Mouse (Mus musculus) kidney, embryonic 14.5 days (tissue): ENCODE results near the gene Nup153. TPM values are rescaled to one million over a fixed set of nuclear protein-coding genes. Genes with fewer than 3 reads are reported as not detected.

Experiments
- ATAC-seq: fragments of 200-750 bp; cut with Nextera tagmentation; 2 replicates; pipeline ENCODE4 v1.8.0; 2017; ENCODE audit warnings: moderate number of reproducible peaks, mild to moderate bottlenecking, moderate TSS enrichment, moderate library complexity; ENCODE audit not compliant: low FRiP score, low TSS enrichment
- H3K27ac ChIP-seq: fragments of 300-500 bp; sonication (generic); 2 replicates; pipeline ENCODE4 v1.5.1; 2014; ENCODE audit warnings: low read depth, mild to moderate bottlenecking, low read length, moderate library complexity, mixed read lengths
- H3K27me3 ChIP-seq: fragments of 300-500 bp; sonication (generic); 2 replicates; pipeline ENCODE4 v1.6.1; 2014; ENCODE audit warnings: mild to moderate bottlenecking, low read length; ENCODE audit not compliant: control insufficient read depth, insufficient read depth
- H3K36me3 ChIP-seq: fragments of 300-500 bp; sonication (generic); 2 replicates; pipeline ENCODE4 v1.6.1; 2014; ENCODE audit warnings: low read length, mixed read lengths; ENCODE audit not compliant: control insufficient read depth, insufficient read depth
- H3K4me1 ChIP-seq: fragments of 300-500 bp; sonication (generic); 2 replicates; pipeline ENCODE4 v1.6.1; 2014; ENCODE audit warnings: low read length, mixed read lengths; ENCODE audit not compliant: control insufficient read depth, insufficient read depth
- H3K4me2 ChIP-seq: fragments of 300-500 bp; sonication (generic); replicated peaks from 2 replicates; pipeline ENCODE4 v1.6.1; 2014; ENCODE audit warnings: low read depth, mild to moderate bottlenecking, low read length
- H3K4me3 ChIP-seq: fragments of 300-500 bp; sonication (generic); 2 replicates; pipeline ENCODE4 v1.5.1; 2014; ENCODE audit warnings: mild to moderate bottlenecking, low read length
- H3K9ac ChIP-seq: fragments of 300-500 bp; sonication (generic); 2 replicates; pipeline ENCODE4 v1.6.1; 2014; ENCODE audit warnings: low read depth, mild to moderate bottlenecking, low read length, moderate library complexity
- H3K9me3 ChIP-seq: fragments of 300-500 bp; sonication (generic); 2 replicates; pipeline ENCODE4 v1.6.1; 2016; ENCODE audit warnings: low read length; ENCODE audit not compliant: control insufficient read depth
- WGBS: fragments of 180-500 bp; shearing (Covaris S2); extraction: QIAGEN DNeasy Blood & Tissue Kit; methylation state at CpG from one replicate; pipeline ENCODE4 v1.1.7; 2014; 5-methylcytosine and 5-hydroxymethylcytosine counted together
- polyA plus RNA-seq: library from polyadenylated mRNA; unstranded; fragments of >200 nt; fragmentation: Nextera tagmentation; extraction: Ambion mirVana; gene quantifications from 2 replicates; pipeline ENCODE4 v1.2.1, GENCODE M21; 2014

Gene Nup153
- polyA plus RNA-seq, 1 experiment from 2014 or later: 47.2 TPM

GRCm38 (mm10) chr13:46695932-46696331, 31.8 kb downstream of the Nup153 start:
- 83% methylated on average over 1 of the region's 1 CpGs for WGBS
- H3K36me3 ChIP-seq: peaks cover 63% of the 10 kb centered on the region
- no peaks in the 10 kb centered on the region for H3K9me3 ChIP-seq
- no peak overlapping the region for H3K9ac ChIP-seq
- no peak overlapping the region for H3K27ac ChIP-seq
- H3K27me3 ChIP-seq: no peaks in the 10 kb centered on the region
- no peaks in the 10 kb centered on the region for H3K4me1 ChIP-seq
- H3K4me3 ChIP-seq: no peak overlapping the region
- H3K4me2 ChIP-seq: no peak overlapping the region
- ATAC-seq: no peak

- Histone ChIP-seq H3K4me3 (no peak overlapping the region), H3K9ac (no peak overlapping the region), H3K4me2 (no peak overlapping the region), H3K4me1 (no peaks in the 10 kb centered on the region), H3K27ac (no peak overlapping the region), H3K27me3 (no peaks in the 10 kb centered on the region), H3K36me3 (peaks cover 63% of the 10 kb centered on the region), H3K9me3 (no peaks in the 10 kb centered on the region)
- WGBS: 90% methylated on average over 1 of the region's 1 CpGs
- no peak for ATAC-seq
Measured at GRCm38 (mm10) chr13:46695296-46695908, 32.3 kb downstream of the Nup153 start.

GRCm38 (mm10) chr13:46690559-46691241, 37.0 kb downstream of the Nup153 start:
- 87% methylated on average over 4 of the region's 4 CpGs for WGBS
- no peak overlapping the region for H3K4me3 ChIP-seq
- H3K9me3 ChIP-seq: no peaks in the 10 kb centered on the region
- H3K4me1 ChIP-seq: no peaks in the 10 kb centered on the region
- H3K27ac ChIP-seq: no peak overlapping the region
- H3K4me2 ChIP-seq: no peak overlapping the region
- H3K9ac ChIP-seq: no peak overlapping the region
- no peak for ATAC-seq
- H3K27me3 ChIP-seq: no peaks in the 10 kb centered on the region
- H3K36me3 ChIP-seq: peaks cover 77% of the 10 kb centered on the region

- no peak for ATAC-seq
- 95% methylated on average over 1 of the region's 1 CpGs for WGBS
- Histone ChIP-seq H3K27ac (no peak overlapping the region), H3K36me3 (peaks cover 81% of the 10 kb centered on the region), H3K27me3 (no peaks in the 10 kb centered on the region), H3K4me2 (no peak overlapping the region), H3K4me3 (no peak overlapping the region), H3K9ac (no peak overlapping the region), H3K4me1 (no peaks in the 10 kb centered on the region), H3K9me3 (no peaks in the 10 kb centered on the region)
Measured at GRCm38 (mm10) chr13:46683370-46683769, 44.4 kb downstream of the Nup153 start.

GRCm38 (mm10) chr13:46682921-46683320, 44.8 kb downstream of the Nup153 start:
- 86% methylated on average over 2 of the region's 2 CpGs for WGBS
- Histone ChIP-seq H3K4me3 (no peak overlapping the region), H3K36me3 (peaks cover 80% of the 10 kb centered on the region), H3K9ac (no peak overlapping the region), H3K4me1 (no peaks in the 10 kb centered on the region), H3K27me3 (no peaks in the 10 kb centered on the region), H3K27ac (no peak overlapping the region), H3K4me2 (no peak overlapping the region), H3K9me3 (no peaks in the 10 kb centered on the region)
- no peak for ATAC-seq

- ATAC-seq: no peak
- Histone ChIP-seq H3K36me3 (peaks cover 67% of the 10 kb centered on the region), H3K4me2 (no peak overlapping the region)
Measured at GRCm38 (mm10) chr13:46677721-46678120, 50.0 kb downstream of the Nup153 start.

GRCm38 (mm10) chr13:46674601-46675000, 53.1 kb downstream of the Nup153 start:
- Histone ChIP-seq H3K4me3 (no peak overlapping the region), H3K9me3 (no peaks in the 10 kb centered on the region), H3K27ac (no peak overlapping the region), H3K4me2 (no peak overlapping the region), H3K4me1 (peaks cover 5% of the 10 kb centered on the region), H3K36me3 (peaks cover 52% of the 10 kb centered on the region), H3K27me3 (no peaks in the 10 kb centered on the region), H3K9ac (no peak overlapping the region)
- ATAC-seq: no peak
- WGBS: 89% methylated on average over 2 of the region's 2 CpGs

More at GRCm38 (mm10) chr13:46677721-46678120, 50.0 kb downstream of the Nup153 start:
- Histone ChIP-seq H3K27ac (no peak overlapping the region), H3K9me3 (no peaks in the 10 kb centered on the region), H3K9ac (no peak overlapping the region), H3K27me3 (no peaks in the 10 kb centered on the region), H3K4me3 (no peak overlapping the region), H3K4me1 (no peaks in the 10 kb centered on the region)
- WGBS: 92% methylated on average over 4 of the region's 4 CpGs

- H3K9ac ChIP-seq: peak overlapping the region; percentile 87; the same call in 1 of the 2 replicates
- no peaks in the 10 kb centered on the region for H3K9me3 ChIP-seq
- no peak for ATAC-seq
- H3K36me3 ChIP-seq: peaks cover 32% of the 10 kb centered on the region
- H3K4me3 ChIP-seq: peak overlapping the region; percentile 90
- no peak overlapping the region for H3K27ac ChIP-seq
- no peaks in the 10 kb centered on the region for H3K27me3 ChIP-seq
- H3K4me1 ChIP-seq: peaks cover 5% of the 10 kb centered on the region
- 70% methylated on average over 9 of the region's 9 CpGs for WGBS
- H3K4me2 ChIP-seq: peak overlapping the region; percentile 86
Measured at GRCm38 (mm10) chr13:46670514-46670913, 57.2 kb downstream of the Nup153 start.

- peak overlapping the region; percentile 62 for H3K27ac ChIP-seq
Measured at GRCm38 (mm10) chr13:46669620-46670271, 58.0 kb downstream of the Nup153 start.

More at GRCm38 (mm10) chr13:46669620-46670271, 58.0 kb downstream of the Nup153 start:
- Histone ChIP-seq H3K9ac (peak overlapping the region; percentile 87), H3K4me1 (peaks cover 5% of the 10 kb centered on the region), H3K4me2 (peak overlapping the region; percentile 86), H3K4me3 (peak overlapping the region; percentile 90), H3K27me3 (no peaks in the 10 kb centered on the region), H3K9me3 (no peaks in the 10 kb centered on the region), H3K36me3 (peaks cover 24% of the 10 kb centered on the region)
- WGBS: 0% methylated on average over 36 of the region's 96 CpGs
- ATAC-seq: peak; percentile 73
